In genomic region chr8:47729324-47729723, GRCm38 (mm10) we compare ENCODE assay signal across 35 mouse cellular contexts.
"Had no signal": no experiment of that assay in that cellular context is flagged by ENCODE, and none has a peak within 500 bp of the region (broad histone marks: within the 10 kb centered on the region; RNA-seq: fewer than 3 reads in every experiment).

No protein-coding gene starts in this region.

- H3K36me3 ChIP-seq: heart, embryonic 10.5 days; heart, embryonic 12.5 days; heart, embryonic 13.5 days; heart, embryonic 15.5 days; hindbrain, embryonic 10.5 days; hindbrain, embryonic 12.5 days; hindbrain, embryonic 13.5 days; hindbrain, embryonic 15.5 days; intestine, embryonic 15.5 days; kidney, embryonic 15.5 days had no signal

- H3K4me2 ChIP-seq: heart, embryonic 11.5 days; heart, embryonic 12.5 days; heart, embryonic 13.5 days; heart, embryonic 15.5 days; hindbrain, embryonic 12.5 days; hindbrain, embryonic 13.5 days; hindbrain, embryonic 14.5 days; hindbrain, embryonic 15.5 days; intestine, embryonic 15.5 days; kidney, embryonic 15.5 days had no signal

- ATAC-seq: hindbrain, embryonic 16.5 days; hindbrain, postnatal 0 days; inflammation-experienced regulatory T-cells, adult 6 months; intestine, embryonic 15.5 days; intestine, embryonic 16.5 days; intestine, postnatal 0 days had no signal

- DNase-seq: heart, postnatal 10 days; heart, postnatal 14 days; heart, postnatal 36 days; heart, postnatal 4 days; kidney, adult 11 months; kidney, adult 18-20 months; kidney, adult 2 months; kidney, adult 8-10 months; kidney, adult 9 months; kidney, postnatal 10 days; kidney, postnatal 14 days; kidney, postnatal 25 days; kidney, postnatal 36 days; kidney, postnatal 4 days; layer of hippocampus, adult 9-11 months; layer of hippocampus, postnatal 36 days had no signal

- H3K9ac ChIP-seq: heart, embryonic 12.5 days; heart, embryonic 13.5 days; heart, embryonic 15.5 days; hindbrain, embryonic 12.5 days; hindbrain, embryonic 13.5 days; hindbrain, embryonic 14.5 days; hindbrain, embryonic 15.5 days; intestine, embryonic 15.5 days; kidney, embryonic 15.5 days had no signal

- H3K9me3 ChIP-seq: heart, embryonic 10.5 days; heart, embryonic 12.5 days; heart, embryonic 13.5 days; heart, embryonic 15.5 days; hindbrain, embryonic 10.5 days; hindbrain, embryonic 12.5 days; hindbrain, embryonic 13.5 days; hindbrain, embryonic 15.5 days; intestine, embryonic 15.5 days; kidney, embryonic 15.5 days had no signal

- H3K27ac ChIP-seq: heart, embryonic 10.5 days; heart, embryonic 13.5 days; heart, embryonic 15.5 days; hindbrain, embryonic 10.5 days; hindbrain, embryonic 12.5 days; hindbrain, embryonic 13.5 days; hindbrain, embryonic 14.5 days; hindbrain, embryonic 15.5 days; hindbrain, postnatal 0 days; intestine, embryonic 15.5 days; kidney, embryonic 15.5 days; kidney, postnatal 0 days; layer of hippocampus, adult 2 months had no signal

- H3K4me1 ChIP-seq: heart, embryonic 12.5 days; heart, embryonic 15.5 days; hindbrain, embryonic 12.5 days; hindbrain, embryonic 13.5 days; hindbrain, embryonic 15.5 days; intestine, embryonic 15.5 days; kidney, embryonic 15.5 days had no signal

- H3K27me3 ChIP-seq: heart, embryonic 12.5 days; heart, embryonic 13.5 days; heart, embryonic 15.5 days; hindbrain, embryonic 12.5 days; hindbrain, embryonic 15.5 days; intestine, embryonic 15.5 days; kidney, embryonic 15.5 days had no signal

- H3K4me3 ChIP-seq: heart, embryonic 10.5 days; heart, embryonic 12.5 days; heart, embryonic 13.5 days; heart, embryonic 15.5 days; hindbrain, embryonic 10.5 days; hindbrain, embryonic 12.5 days; hindbrain, embryonic 13.5 days; hindbrain, embryonic 15.5 days; intestine, embryonic 15.5 days; kidney, embryonic 15.5 days; layer of hippocampus, adult 2 months had no signal
